15 mouse cellular contexts compared by ENCODE assay signal in the genomic region with DNA sequence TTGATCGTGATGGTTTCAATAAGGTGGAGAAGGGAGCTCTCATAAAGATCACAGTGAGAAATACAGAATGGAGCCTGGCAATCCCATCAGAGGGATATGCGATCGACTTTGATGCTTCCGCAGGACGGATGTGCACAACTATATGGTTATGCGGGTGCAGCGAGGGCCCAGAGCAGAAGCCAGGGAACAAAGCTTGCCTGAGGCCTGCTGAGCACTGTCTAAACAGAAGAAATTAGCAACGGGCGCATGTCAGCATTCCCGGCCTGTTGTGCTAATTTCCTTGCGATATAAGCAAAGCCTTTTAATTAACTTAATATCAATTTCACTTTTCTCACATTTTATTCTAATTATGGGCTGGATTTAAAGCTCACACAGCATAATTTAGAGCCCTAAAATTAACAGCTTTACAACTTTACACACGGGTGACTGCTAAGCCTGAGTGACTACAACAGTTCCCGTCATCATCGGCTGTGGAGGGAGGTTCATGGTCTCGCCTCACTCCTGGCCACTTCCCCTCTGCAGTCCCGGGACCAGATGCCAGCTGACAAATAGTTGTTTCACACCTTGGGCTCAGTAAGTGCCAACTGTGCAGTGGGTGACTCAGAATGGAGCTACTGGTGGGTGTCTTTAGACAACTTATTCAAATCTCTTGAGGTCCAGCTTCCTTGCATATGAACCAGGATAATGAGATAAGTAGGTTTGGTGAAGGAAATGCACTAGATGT. TPM values are rescaled to one million over a fixed set of nuclear protein-coding genes. Genes with fewer than 3 reads are reported as not detected.
DNase-seq lines count a peak whose midpoint lies in the region.
"Had no signal": no experiment of that assay in that cellular context is flagged by ENCODE, and none has a peak within 500 bp of the region (broad histone marks: within the 10 kb centered on the region; RNA-seq: fewer than 3 reads in every experiment).

No protein-coding gene starts in this region.

- peak; percentile 54 to 59 for DNase-seq in frontal cortex, postnatal 36 days (ENCODE audit: low spot score in 2 of 2)
- DNase-seq in frontal cortex, postnatal 14 days (ENCODE audit: low spot score in 2 of 2), result no peak
- peak; percentile 61 to 74 for DNase-seq in left cerebral cortex, adult 18-20 months (ENCODE audit: low spot score in 2 of 2)
- DNase-seq in left cerebral cortex, postnatal 10 days (ENCODE audit: extremely low spot score in 1 of 2, low spot score in 2 of 2), result no peak
- DNase-seq in right cerebral cortex, postnatal 25 days, result peak; percentile 56
- no peak for DNase-seq in right cerebral cortex, postnatal 14 days
- DNase-seq in testis, postnatal 14 days (ENCODE audit: low spot score), result no peak
- DNase-seq: adrenal gland, postnatal 10 days; cerebellum, adult 11 months; cerebellum, postnatal 25 days; embryo, embryonic 11 days; heart, postnatal 4 days; kidney, postnatal 10 days; thymus, postnatal 36 days had no signal

- intact Hi-C loops in left cerebral cortex, postnatal 10 days (cut with DNase I), result no loop called here

RNA-seq across cellular contexts. Expression of a gene that starts 14.4 kb away (rescaled TPM):
- 10 to 100 TPM; 32.3 to 35.2 TPM for total RNA-seq in left cerebral cortex, adult 18-20 months (2021)
- 10 to 100 TPM; 29.6 to 30.7 TPM for total RNA-seq in left cerebral cortex, postnatal 10 days (2021)
- total RNA-seq: granulocyte monocyte progenitor cell, adult 5-6 weeks had no signal

Comparison
In these comparisons a context has a peak if more than half of its experiments do, and no peak if none do; other contexts are left out.
1. DNase-seq: peak in frontal cortex, postnatal 36 days (2 of 2), left cerebral cortex, adult 18-20 months (2 of 2) and right cerebral cortex, postnatal 25 days (single experiment); none in frontal cortex, postnatal 14 days (0 of 2), left cerebral cortex, postnatal 10 days (0 of 2), right cerebral cortex, postnatal 14 days (single experiment) and testis, postnatal 14 days (single experiment).